Mouse (Mus musculus) cerebellum, adult 11 months (tissue): ENCODE data around the gene Slc9c1.
"Not testable (repeated sequence)": the region's sequence is repeated elsewhere in the genome, so short reads cannot be mapped to it uniquely, and the experiment has no call there.

Source experiments
- DNase-seq: peaks from one replicate; pipeline ENCODE4 v3.0.0; 2022

The Slc9c1 gene

GRCm38 (mm10) chr16:45535009-45535408, at the start of gene Slc9c1:
Slc9c1 (plus strand) TSS chr16:45535309.
- no peak for DNase-seq

GRCm38 (mm10) chr16:45492927-45493326, 42.2 kb upstream of the Slc9c1 start, which contains the start of gene Gm609:
Gm609 (minus strand) TSS chr16:45492969.
- no peak for DNase-seq

- DNase-seq, result no peak
Observed at GRCm38 (mm10) chr16:45495326-45495725, 39.8 kb upstream of the Slc9c1 start.

- DNase-seq, result no peak
Observed at GRCm38 (mm10) chr16:45525551-45525950, 9.6 kb upstream of the Slc9c1 start.

- no peak for DNase-seq
Observed at GRCm38 (mm10) chr16:45531950-45532349, 3.2 kb upstream of the Slc9c1 start, which contains the start of gene Gm17783. Gm17783 (minus strand) TSS chr16:45532050.

GRCm38 (mm10) chr16:45538342-45538741, 3.2 kb downstream of the Slc9c1 start:
- not testable (repeated sequence) for DNase-seq

GRCm38 (mm10) chr16:45542108-45542507, 7.0 kb downstream of the Slc9c1 start:
- DNase-seq, result no peak

- DNase-seq, result no peak
Observed at GRCm38 (mm10) chr16:45544341-45544740, 9.2 kb downstream of the Slc9c1 start.

GRCm38 (mm10) chr16:45547982-45548381, 12.9 kb downstream of the Slc9c1 start:
- DNase-seq, result no peak

GRCm38 (mm10) chr16:45551579-45551978, 16.5 kb downstream of the Slc9c1 start:
- DNase-seq, result no peak

GRCm38 (mm10) chr16:45561747-45562146, 26.6 kb downstream of the Slc9c1 start:
- DNase-seq, result no peak

- no peak for DNase-seq
Observed at GRCm38 (mm10) chr16:45572307-45572706, 37.2 kb downstream of the Slc9c1 start.

- no peak for DNase-seq
Observed at GRCm38 (mm10) chr16:45579883-45580282, 44.8 kb downstream of the Slc9c1 start.

GRCm38 (mm10) chr16:45582512-45582911, 47.4 kb downstream of the Slc9c1 start:
- DNase-seq, result no peak

- no peak for DNase-seq
Observed at GRCm38 (mm10) chr16:45593656-45594055, 58.5 kb downstream of the Slc9c1 start.

GRCm38 (mm10) chr16:45595494-45595893, 60.4 kb downstream of the Slc9c1 start:
- no peak for DNase-seq

- no peak for DNase-seq
Observed at GRCm38 (mm10) chr16:45608481-45608954, 73.4 kb downstream of the Slc9c1 start.

GRCm38 (mm10) chr16:45609300-45609699, 74.2 kb downstream of the Slc9c1 start:
- DNase-seq, result no peak

- DNase-seq, result no peak
Observed at GRCm38 (mm10) chr16:45610267-45610666, 75.2 kb downstream of the Slc9c1 start, which contains the start of gene Gcsam. Gcsam (plus strand) TSS chr16:45610380.

GRCm38 (mm10) chr16:45613247-45613646, 78.1 kb downstream of the Slc9c1 start:
- DNase-seq, result no peak

GRCm38 (mm10) chr16:45615944-45616343, 80.8 kb downstream of the Slc9c1 start:
- DNase-seq, result no peak

GRCm38 (mm10) chr16:45619751-45620375, 84.8 kb downstream of the Slc9c1 start:
- no peak for DNase-seq

- no peak for DNase-seq
Observed at GRCm38 (mm10) chr16:45623230-45623629, 88.1 kb downstream of the Slc9c1 start.

GRCm38 (mm10) chr16:45624791-45625190, 89.7 kb downstream of the Slc9c1 start:
- no peak for DNase-seq

- DNase-seq, result no peak
Observed at GRCm38 (mm10) chr16:45625342-45625741, 90.2 kb downstream of the Slc9c1 start.
